Mouse (Mus musculus) ovary, postnatal 10 days (tissue): ENCODE results near the gene Scnn1b.

Experiments
- DNase-seq: peaks from one replicate; pipeline ENCODE4 v3.0.0; 2022; ENCODE audit warnings: low spot score

Scnn1b gene

DNA sequence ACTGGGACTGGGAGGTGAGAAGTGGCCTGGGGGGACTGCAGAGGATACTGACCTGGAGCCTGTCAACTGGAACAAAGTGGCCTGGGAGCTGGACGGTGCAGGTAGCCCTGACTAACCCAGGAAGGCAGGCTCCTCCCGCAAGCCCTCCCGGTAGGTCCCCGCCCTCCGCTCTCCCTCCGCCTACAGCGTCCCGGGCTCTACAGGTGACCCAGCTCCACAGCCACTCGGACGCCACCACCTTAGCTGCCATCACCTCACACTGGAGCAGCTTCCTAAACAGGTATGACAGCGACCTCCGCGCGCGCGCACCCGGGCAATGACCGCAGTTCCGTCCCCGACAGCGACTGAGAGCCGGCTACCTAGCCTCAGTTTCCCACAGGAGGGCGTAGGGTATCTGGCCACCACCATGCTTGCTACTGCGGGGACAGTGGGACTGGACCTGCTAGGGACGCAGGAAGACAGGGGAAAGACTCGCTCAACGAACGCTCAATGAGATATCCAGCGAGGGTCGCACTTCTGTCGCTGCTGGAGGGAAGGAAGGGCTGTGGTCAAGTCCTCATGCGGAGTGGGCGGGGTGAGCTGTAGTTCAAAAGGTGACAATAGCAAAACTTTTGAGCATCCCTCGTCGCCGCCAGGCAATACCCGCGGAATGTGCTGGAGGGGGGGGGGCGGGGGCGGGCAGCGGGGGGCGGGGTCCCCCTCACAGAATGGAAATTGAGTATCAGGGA lies at the start of gene Scnn1b:
Gene Scnn1b (plus strand): TSS at position 181 of the 728 bp plus-strand sequence.
- DNase-seq: no peak

DNA sequence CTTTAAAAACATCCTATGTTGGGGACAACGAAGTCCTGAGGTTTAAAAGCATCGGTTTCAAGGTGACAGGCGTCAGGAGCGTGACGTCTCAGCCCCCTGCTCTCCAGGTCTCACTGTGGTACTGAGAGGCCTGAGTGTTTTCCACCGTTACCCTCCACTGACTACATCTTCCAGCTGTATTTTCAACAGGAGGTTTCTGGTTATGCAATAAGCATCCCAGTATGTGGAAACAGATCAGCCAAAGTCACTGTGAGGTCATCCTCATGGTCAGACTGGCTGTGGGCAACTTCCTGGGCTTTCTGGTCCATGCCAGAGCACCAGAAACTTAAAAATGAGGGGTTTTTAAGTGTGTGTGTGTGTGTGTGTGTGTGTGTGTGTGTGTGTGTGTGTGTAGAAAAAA lies 43.2 kb upstream of the Scnn1b start:
- no peak for DNase-seq

DNA sequence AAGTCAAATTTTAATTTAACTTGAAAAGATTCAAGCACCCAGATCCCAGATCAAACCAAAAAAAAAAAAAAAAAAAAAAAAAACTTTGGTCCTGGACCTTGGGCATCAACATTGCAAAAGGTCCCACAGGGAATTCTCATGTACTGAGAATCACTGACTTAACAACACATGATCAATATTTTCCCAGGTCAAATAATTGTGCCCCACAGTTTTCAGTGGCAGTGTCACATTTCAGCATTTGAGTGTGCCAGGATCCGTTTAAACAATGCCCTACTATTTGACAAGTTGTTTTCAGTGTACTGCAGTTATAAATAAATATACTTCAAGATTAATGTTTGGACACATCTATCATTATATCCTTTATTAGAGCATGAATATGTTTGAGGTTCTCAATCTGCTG lies 36.4 kb upstream of the Scnn1b start:
- no peak for DNase-seq

DNA sequence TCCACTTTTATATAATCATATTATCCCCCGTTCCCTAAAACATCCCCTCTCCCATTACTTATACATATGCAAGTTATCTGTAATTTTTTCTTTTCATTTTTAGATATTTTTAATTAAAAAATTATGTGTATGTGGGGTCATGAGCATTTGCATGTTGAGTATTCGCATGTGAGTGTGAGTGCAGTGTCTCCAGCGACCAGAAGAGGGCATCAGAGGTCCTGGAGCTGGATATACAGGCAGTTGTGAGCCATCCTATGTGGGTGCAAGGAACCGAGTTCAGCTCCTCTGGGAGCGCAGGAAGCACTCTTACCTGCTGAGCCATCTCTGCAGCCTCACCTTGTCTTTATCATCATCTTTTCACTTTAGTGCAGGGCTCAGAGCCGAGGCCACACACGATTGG lies 29.4 kb upstream of the Scnn1b start:
- no peak for DNase-seq

DNA sequence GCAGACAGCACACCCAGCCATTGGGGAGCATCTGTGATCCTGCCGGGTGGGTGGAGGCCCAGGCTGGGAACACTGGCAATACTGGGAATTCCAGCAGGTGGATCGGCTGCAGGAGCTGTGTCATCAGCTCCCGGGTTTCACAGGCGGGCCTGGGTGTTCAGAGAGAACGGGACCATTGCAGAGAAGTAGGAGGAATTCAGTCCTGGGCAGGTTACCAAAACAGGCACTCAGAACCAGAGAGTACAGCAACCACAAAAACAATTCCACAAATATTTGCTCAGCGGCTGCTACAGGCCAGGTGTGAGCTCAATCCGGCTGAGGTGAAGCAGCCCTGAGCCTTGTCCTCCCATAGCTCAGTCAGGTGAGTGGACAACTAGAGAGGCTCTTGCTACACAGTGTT lies 28.0 kb upstream of the Scnn1b start:
- no peak for DNase-seq

DNA sequence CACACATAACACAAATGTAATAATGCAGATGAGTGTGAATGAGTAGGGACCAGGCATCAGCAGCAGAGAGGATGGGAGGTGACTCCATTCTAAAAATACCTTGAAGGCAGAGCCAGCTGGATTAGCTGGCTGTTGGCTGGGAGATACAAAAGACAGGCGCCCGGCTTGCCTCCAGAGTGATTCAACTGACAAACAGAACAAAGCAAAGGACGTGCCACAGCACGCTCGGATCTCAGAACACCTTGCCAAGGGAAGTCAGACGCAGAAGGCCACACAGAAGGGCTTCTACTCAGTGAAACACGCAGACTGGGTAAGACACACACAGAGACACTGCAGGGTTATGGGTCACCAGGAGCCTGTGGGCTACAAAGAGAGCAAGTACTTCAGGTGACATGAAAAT lies 24.0 kb upstream of the Scnn1b start:
- DNase-seq: no peak

DNA sequence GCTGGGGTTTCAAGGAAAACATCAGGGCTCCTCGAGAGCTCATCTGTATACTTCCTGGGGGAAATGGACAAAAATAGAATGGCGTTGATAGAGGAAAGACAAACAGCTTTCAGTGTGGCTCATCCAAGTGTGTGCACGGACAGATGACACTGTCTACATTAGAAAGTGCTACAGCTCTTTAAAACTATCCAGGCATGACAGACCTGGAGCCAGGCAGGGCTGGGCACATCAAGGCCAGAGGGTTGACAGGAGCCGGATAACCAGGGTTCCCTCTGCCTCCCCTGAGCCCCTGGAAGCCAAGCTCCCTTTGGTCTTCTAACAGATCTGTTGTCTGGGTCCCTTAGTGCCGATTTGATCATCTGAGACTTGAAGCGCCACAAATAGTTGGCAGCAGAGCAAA lies 22.6 kb upstream of the Scnn1b start:
- no peak for DNase-seq

DNA sequence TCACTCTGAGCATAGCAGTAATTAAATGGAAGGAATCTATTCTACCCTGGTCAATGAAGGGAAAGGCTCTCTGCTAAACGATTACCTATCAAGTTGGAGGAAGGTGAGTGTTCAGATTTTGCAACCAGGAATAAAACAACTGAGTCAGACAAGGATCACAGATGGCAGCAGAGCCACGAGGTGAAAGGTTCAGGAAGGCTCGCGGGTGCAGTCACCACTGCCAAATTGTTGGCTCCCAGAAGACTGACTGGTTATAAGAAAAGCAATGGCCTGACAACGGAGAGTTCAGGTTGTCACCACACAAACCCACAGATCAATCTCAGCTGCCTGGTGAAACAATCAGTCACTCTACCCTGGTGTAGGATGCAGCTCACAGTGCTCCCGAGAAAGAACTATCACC lies 18.9 kb upstream of the Scnn1b start:
- DNase-seq: no peak

DNA sequence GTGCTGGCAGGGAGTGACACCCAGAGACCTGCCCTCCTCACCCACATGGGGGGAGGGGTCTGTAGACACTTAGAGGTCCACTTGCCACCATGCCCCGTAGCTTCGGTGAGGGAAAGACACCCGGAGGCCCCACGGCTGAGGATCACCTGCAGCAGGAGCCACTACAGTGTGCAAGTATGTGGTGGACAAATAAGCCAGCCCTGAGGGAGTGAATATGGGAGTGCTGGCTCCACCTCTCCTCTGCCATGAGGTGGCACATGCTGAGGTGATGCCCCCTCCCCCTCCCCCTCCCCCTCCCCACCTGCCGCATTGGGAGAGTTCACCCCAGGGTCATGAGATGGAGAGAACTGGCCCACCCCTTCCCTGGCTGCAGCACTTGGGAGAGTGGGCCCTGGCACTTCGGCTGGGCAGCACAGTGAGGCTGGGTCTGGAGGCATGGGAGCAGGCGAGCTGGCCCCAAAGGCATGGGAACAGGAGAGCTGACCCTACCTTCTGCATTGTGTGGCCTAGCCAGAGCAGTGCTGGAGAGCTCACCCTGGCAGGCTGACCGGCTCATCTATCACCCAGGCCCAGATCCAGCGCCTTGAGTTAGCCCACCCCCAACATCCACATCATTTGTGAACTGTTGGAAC lies 16.2 kb upstream of the Scnn1b start:
- DNase-seq: no peak

DNA sequence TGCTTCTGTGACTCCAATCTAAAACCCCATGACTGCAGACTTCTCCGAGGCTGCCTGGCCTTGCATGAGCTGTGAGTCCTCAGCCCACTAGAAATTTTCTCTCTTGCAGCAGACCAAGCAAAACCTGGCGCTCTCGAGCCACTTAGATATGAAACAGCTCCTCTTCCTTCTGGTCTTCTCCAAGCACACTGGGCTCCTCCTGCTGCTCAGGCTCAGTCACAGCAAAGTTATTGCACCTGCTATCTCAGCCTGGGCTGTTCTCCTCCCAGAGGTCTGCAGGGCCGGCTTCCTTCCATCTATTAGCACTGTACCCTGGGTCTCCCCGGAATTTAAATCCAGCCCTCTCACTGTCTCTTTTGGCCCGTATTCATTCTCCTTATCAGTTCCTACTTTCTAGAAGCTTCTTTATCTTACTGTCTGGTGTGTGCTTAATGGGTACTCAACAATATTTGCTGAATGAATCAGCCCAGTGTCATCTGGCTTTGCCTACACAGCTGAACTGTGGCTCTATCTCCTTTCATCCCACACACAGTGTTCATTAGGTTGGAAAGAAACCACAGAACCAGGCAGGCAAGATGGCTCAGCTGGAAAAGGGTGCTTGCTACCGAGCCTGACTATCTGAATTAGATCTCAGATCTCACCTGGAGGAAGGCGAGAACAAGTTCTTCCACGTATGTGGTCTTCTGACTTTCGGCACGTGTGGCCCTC lies 7.5 kb upstream of the Scnn1b start:
- no peak for DNase-seq

DNA sequence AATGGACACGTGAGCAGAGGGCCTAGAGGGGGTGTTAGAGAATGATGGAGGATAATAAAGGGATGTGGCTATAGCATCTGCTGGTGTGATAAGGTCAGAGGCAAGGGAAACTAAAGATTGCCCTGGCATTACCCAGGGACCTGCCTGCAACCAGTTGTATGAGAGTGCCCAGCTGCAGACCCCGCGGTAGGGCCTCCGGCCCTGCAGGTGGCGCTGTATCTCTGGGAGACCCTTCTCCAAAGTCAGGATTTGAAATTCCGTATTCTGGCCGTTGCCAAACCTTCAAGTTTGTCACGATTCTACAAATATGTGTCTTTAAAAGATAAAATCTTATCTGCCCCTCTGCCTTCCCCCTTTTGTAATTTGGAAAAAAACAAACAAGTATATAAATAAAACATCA lies 5.9 kb upstream of the Scnn1b start:
- DNase-seq: no peak

DNA sequence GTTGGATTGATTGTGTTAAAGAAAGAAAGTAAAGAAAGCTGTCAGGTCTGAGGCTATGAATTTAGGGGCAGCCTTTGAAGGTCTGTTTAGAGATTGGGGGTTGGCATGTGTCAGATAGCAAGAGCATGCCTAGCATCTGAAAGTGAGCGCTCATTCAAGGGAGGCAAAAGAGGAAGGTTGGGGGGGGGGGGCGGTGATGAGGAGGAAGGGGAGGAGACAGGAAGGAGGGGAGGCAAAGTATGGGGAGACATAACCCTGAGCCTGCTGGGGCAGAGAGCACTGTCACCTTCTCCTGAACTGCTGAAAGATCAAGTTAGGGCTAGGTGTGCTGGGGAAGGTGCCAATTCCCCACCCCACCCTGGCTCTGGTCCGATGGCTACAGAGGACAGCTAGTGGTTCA lies 6.8 kb downstream of the Scnn1b start:
- DNase-seq: no peak

DNA sequence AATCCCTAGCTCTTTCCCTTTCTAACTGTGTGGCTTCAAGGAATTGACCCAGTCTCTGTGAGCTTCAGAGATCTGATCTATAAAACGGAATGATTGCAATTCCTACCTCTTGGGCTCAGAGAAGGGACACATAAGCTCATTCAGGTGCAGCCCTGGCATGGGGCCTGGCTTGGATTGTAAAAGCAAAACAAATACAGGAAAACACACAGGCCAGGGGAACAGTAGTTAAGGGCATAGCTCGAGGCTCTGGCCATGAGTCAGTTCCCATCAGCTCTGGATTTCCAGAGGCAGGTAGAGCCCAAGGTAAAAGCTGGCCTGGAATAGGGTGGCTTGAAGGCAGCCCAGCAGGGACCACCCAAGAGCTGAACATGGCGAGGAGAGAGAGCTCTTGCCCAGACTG lies 9.2 kb downstream of the Scnn1b start:
- DNase-seq: no peak

DNA sequence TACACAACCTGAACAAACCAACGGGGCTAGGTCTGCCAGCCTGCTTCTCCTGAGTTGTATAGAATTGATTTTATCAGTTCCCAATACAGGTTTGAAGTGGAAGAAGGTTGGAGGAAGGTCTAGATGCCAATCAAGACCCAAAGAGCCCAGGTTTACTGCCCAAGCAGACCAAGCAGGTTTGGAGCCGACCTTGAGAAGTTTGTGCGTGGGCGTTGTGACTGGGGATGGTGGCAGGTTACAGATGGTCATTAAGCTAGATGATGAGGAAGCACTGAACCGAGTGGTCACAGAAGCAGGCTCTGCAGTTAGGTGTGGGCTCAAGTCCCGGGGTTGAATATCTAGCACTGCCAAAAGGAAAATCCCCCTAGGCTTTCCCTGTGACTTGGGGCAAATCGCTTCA lies 9.9 kb downstream of the Scnn1b start:
- DNase-seq: no peak

DNA sequence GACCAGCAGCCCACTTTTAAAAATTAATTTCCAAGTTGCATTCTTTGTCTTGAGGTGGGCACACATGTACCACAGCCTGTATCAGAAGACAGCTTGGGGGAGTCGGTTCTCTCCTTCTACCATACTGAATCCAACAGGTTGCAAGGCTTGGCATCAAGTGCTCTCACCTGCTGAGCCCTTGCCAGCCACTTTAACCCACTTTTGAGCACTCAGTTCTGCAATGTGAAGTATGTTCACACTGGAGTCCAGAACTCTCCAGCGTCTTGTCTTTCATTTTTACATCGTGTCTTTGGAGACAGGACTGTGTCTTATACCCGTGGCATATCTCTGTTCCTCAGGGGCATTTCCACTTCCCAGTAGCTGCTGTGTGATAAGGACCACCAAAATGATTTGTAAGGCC lies 15.4 kb downstream of the Scnn1b start:
- DNase-seq: no peak

DNA sequence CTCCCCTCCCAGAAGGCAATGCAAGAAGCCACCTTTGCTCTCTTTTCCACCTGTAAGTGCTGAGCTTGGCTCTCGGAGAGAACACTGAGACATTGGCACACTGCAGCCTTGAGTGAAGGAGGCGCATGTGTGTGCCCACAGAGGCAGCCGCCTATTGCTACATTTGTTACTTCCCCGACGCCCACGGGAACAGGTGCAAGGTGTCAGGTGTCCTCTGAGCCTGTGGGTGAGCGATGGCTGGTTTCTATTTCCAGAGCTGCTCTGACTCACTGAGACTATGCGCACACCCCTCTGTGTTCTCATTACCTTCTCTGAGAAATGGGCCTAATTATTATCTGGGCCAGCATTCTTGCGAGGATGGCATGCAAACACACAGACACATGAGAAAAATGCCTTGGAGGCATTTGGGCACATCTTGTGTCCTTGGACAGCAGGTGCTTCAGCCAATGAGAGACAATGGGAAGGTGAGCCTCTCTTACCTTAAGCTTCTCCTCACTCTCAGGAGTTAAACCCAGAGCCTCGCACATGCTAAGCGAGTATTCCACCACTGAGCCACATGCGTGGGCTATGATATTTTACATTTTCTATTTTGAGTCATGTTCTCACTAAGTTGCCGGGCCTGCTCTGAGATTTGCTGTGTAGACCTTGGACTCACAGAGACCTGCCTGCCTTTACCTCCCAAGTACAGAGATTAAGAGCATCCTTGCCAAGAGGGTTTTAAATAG lies 26.0 kb downstream of the Scnn1b start:
- no peak for DNase-seq

DNA sequence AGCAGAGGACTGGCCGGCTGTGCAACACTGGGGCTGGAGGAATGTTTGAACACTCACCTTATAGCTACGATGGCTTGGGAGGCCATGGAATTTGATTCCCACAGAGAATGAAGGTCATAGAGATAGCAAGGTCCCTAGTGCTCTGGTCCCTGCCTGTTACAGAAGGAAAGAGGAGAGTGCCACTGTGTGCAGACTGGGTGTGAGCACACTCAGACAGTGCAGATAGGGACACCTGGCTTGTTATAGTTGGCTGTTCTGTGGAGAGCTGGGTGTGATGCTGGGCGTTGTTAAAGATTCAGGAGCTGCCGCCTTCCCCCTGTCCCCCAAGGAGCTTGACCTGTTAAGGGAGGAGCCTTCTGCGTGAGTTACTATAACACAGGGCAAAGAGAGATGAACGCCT lies 31.9 kb downstream of the Scnn1b start:
- DNase-seq: no peak

DNA sequence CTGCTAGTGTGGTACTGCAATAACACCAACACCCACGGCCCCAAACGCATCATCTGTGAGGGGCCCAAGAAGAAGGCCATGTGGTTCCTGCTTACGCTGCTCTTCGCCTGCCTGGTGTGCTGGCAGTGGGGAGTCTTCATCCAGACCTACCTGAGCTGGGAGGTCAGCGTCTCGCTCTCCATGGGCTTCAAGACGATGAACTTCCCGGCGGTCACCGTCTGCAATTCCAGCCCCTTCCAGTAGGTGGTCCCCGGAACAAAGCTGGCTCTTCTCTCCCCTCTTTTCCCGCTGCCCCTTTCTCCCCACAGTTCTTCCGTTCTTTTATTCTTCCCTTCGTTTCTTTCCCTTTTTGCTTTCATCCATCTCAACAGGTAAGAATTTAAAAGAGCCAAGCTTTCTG lies 34.5 kb downstream of the Scnn1b start:
- DNase-seq: no peak

DNA sequence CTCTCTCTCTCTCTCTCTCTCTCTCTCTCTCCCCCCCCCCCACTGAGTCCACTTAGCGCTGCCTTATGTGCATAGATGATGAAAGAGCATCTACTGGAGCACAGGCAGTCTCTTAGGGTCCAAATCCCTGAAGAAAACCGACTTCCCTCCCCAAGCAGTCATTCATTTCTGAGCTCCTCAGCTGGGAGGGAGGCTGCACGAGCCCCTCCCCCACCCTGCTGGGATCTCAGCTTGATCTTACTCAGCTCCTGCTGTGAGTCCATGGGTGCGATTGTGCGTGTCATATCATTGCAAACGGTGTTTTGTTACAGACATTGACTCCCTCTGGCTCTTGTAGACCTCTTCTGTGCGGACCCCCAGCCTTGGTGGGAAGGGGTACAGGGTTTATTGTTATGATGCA lies 35.1 kb downstream of the Scnn1b start:
- DNase-seq: no peak

DNA sequence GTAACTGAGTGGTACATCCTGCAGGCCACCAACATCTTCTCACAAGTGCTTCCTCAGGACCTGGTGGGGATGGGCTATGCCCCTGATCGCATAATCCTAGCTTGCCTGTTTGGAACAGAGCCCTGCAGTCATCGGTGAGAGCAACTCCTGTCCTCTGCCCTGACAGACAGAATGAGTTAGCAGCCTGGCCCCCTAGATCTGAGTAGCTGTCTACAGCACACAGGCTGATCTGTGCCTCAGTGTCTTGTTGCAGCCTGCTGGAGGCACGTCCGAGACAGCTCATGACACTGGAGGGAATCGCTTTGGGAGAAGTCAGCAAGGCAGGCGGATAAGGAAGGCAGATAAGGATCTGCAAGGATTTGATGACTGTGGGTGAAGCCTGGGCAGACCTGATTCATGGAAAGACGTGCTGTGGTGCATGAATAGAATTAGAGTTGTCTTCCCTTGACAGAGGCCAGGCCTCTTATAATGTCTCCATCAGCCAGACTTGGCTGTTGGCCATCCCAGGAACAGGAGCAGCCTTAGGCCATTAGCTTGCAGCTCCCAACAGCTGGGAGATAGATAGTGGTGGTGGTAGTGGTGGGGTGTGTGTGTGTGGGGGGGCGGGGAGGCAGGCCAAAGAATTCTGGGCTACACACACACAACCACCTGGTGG lies 38.0 kb downstream of the Scnn1b start:
- DNase-seq: no peak

DNA sequence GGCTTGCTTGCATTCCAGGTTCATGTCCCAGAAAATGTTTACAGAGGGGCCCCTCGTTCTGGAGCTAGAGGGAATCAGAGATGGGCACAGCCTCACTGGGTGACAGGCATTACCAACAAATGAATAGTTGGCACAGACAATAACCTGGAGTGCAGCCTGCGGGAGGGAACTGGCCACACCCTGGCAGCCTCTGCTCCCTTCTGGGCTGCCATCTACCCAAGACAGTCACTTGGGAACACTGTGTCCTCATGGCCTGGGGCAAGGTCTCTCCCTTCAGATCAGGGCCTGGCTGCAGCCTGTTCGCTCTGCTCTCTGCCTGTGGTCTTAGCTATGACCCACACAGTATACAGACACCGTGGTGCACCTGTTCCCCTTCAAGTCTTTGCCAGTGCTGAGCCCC lies 42.0 kb downstream of the Scnn1b start:
- no peak for DNase-seq

DNA sequence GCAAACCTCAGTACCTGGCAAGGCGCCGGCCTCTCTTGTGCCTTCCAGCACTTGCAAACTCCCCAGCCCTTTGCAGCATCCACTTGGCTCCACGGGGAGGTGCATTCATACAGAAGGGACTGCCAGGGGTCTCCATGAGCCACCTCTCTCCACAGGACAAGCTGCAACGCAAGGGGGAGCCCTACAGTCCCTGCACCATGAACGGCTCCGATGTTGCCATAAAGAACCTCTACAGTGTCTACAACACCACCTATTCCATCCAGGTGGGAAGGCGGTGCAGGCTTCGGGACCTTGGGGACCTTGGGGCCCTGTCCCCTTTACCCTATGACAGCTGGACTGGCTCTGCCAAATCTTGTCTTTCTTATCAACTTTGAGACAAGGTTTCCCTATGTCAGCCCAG lies 47.4 kb downstream of the Scnn1b start:
- DNase-seq: no peak
